Mouse (Mus musculus) lung, embryonic 16.5 days (tissue): ENCODE measurements around the gene L3mbtl3. TPM values are rescaled to one million over a fixed set of nuclear protein-coding genes. Genes with fewer than 3 reads are reported as not detected.

Source experiments
- ATAC-seq: fragments of 200-750 bp; cut with Nextera tagmentation; 2 replicates; pipeline ENCODE4 v1.8.0; 2017; ENCODE audit warnings: low read depth, mild to moderate bottlenecking, moderate library complexity
- H3K27ac ChIP-seq: fragments of 300-500 bp; sonication (generic); 2 replicates; pipeline ENCODE4 v1.5.1; 2014; ENCODE audit warnings: mild to moderate bottlenecking, control low read depth, low read length
- H3K27me3 ChIP-seq: fragments of 300-500 bp; sonication (generic); 2 replicates; pipeline ENCODE4 v1.6.1; 2014; ENCODE audit warnings: low read depth, low read length, mixed read lengths; ENCODE audit not compliant: control insufficient read depth, insufficient read depth
- H3K36me3 ChIP-seq: fragments of 300-500 bp; sonication (generic); 2 replicates; pipeline ENCODE4 v1.6.1; 2014; ENCODE audit warnings: low read length; ENCODE audit not compliant: control insufficient read depth, insufficient read depth
- H3K4me1 ChIP-seq: fragments of 300-500 bp; sonication (generic); replicated peaks from 2 replicates; pipeline ENCODE4 v1.6.1; 2014; ENCODE audit warnings: low read length, mixed read lengths; ENCODE audit not compliant: control insufficient read depth, insufficient read depth
- H3K4me2 ChIP-seq: fragments of 300-500 bp; sonication (generic); 2 replicates; pipeline ENCODE4 v1.6.1; 2014; ENCODE audit warnings: low read depth, low read length, control low read depth
- H3K4me3 ChIP-seq: fragments of 300-500 bp; sonication (generic); 2 replicates; pipeline ENCODE4 v1.5.1; 2014; ENCODE audit warnings: mild to moderate bottlenecking, low read length, control low read depth
- H3K9ac ChIP-seq: fragments of 300-500 bp; sonication (generic); 2 replicates; pipeline ENCODE4 v1.6.1; 2014; ENCODE audit warnings: low read length, control low read depth
- H3K9me3 ChIP-seq: fragments of 300-500 bp; sonication (generic); 2 replicates; pipeline ENCODE4 v1.6.1; 2016; ENCODE audit warnings: low read length; ENCODE audit not compliant: control insufficient read depth
- WGBS: fragments of 180-500 bp; shearing (Covaris S2); extraction: QIAGEN DNeasy Blood & Tissue Kit; methylation state at CpG from one replicate; pipeline ENCODE4 v1.1.7; 2014; 5-methylcytosine and 5-hydroxymethylcytosine counted together
- microRNA-seq: library from miRNA; unstranded; fragments of <30 nt; microRNA quantifications from one replicate; pipeline ENCODE4, GENCODE M21; 2016
- polyA plus RNA-seq: library from polyadenylated mRNA; unstranded; fragments of >200 nt; fragmentation: Nextera tagmentation; extraction: Ambion mirVana; gene quantifications from 2 replicates; pipeline ENCODE4 v1.2.1, GENCODE M21; 2015

L3mbtl3 gene
- polyA plus RNA-seq, 1 experiment from 2014 or later: 13.5 TPM

DNA sequence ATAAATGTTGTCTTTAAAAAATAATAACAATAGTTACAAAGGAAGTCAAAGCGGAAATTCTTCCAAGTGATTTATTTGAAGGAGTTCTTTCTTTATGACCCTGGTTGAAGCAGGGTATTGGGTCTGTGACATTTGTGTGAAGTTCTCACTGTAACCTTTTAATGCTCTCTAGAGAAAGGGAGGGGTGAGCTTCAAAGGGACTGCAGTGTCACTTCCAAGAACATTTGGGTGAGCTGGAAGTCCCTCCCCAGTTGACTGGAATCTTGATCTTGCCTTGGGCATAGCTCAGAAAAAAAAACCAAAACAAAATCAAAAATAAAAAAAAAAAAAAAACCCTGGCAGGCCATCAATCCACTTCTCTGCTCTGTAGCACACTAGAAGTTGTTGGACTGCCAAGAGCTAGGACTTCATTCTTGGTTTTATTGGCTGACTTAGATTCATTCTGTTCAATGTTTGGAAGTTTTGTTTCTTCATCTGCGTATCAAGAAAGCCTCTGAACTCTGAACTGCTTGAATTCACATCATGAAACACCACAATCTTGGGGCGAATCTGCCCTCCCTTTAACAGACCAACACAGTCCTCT, 143.6 kb downstream of the L3mbtl3 start:
- H3K27me3 ChIP-seq: no peaks in the 10 kb centered on the region

DNA sequence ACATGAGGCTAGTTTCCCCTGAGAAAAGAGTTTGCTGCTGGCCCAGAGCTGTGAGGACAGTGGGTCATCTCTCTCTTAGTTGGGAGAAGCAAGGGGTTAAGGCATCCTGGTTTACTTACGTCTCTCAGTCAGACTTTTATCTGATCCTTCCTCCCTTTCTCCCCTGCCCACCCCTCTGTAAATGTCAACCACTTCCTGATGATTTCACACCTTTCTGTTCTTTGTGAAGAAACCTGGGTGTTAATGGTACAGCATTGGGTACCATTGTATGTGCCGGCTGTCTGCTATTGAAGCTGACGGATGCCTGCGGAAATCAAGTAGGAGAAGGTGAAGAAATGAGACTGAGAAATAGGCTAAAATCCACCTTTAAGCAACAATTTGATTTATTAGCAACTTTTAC, 146.3 kb downstream of the L3mbtl3 start, which contains the start of gene Samd3:
TSS of gene Samd3 (plus strand) at position 220 of the 400 bp plus-strand sequence.
- H3K4me1 ChIP-seq: peaks cover 4% of the 10 kb centered on the region; the same call in 1 of the 2 replicates
- H3K27ac ChIP-seq: no peak within 1 kb of the TSS
- H3K4me2 ChIP-seq: no peak within 1 kb of the TSS
- no peak within 1 kb of the TSS for H3K4me3 ChIP-seq
- H3K27me3 ChIP-seq: no peaks in the 10 kb centered on the region
- no peak for ATAC-seq
- no peak within 1 kb of the TSS for H3K9ac ChIP-seq
- H3K36me3 ChIP-seq: no peaks in the 10 kb centered on the region
- H3K9me3 ChIP-seq: no peaks in the 10 kb centered on the region
- WGBS: 62% methylated on average over 4 of the region's 4 CpGs

More for the DNA sequence above, 143.6 kb downstream of the L3mbtl3 start:
- ATAC-seq: peak; percentile 83
- Histone ChIP-seq H3K4me2 (no peak overlapping the region), H3K9me3 (no peaks in the 10 kb centered on the region), H3K27ac (peak overlapping the region; percentile 39; the same call in 1 of the 2 replicates), H3K9ac (no peak overlapping the region), H3K36me3 (no peaks in the 10 kb centered on the region), H3K4me1 (no peaks in the 10 kb centered on the region), H3K4me3 (no peak overlapping the region)
- 50% methylated on average over 3 of the region's 3 CpGs for WGBS

DNA sequence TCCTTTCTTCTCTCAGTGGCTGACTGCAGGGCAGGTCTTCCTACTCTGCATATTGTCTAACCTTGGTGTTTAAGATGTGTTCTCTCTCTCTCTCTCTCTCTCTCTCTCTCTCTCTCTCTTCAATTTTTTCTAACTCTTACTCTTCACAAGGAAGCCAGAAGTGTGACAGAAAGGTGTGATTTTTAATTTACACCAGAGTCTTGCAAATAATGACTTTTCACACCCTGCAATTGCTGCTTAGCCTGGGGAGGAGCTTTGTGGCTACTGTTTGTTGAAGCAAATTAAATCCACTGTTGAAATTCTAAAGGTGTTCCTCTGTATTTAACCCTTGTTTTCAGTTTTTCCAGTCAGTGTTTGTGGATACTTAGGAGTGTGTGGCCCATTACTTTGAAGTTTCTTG, 147.6 kb downstream of the L3mbtl3 start:
- Histone ChIP-seq H3K4me2 (no peak overlapping the region), H3K4me3 (no peak overlapping the region), H3K36me3 (no peaks in the 10 kb centered on the region), H3K9ac (no peak overlapping the region; the same call in 1 of the 2 replicates), H3K4me1 (peaks cover 4% of the 10 kb centered on the region; the same call in 1 of the 2 replicates), H3K27ac (no peak overlapping the region), H3K9me3 (no peaks in the 10 kb centered on the region), H3K27me3 (no peaks in the 10 kb centered on the region)
- ATAC-seq: no peak

DNA sequence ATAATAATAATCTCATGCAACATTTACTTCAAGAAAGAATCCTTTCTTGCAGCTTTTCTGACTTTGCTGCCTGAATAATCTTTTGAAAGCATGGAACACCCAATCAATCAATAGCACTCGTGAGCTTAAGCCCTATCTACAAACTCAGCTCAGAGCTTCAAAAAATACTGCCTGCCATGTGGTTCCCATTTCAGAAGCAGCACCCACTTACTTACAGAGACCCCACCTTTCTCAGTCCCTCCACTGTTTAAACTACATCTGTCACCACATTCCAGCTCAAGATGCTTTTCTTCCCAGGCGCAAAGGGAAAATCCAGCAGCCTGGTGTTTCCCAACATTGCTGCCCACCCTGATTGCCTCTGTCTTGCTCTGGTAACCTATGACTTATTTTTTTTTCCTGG, 149.0 kb downstream of the L3mbtl3 start:
- Histone ChIP-seq H3K9me3 (no peaks in the 10 kb centered on the region), H3K4me3 (no peak overlapping the region)
- 23% methylated on average over 2 of the region's 2 CpGs for WGBS

DNA sequence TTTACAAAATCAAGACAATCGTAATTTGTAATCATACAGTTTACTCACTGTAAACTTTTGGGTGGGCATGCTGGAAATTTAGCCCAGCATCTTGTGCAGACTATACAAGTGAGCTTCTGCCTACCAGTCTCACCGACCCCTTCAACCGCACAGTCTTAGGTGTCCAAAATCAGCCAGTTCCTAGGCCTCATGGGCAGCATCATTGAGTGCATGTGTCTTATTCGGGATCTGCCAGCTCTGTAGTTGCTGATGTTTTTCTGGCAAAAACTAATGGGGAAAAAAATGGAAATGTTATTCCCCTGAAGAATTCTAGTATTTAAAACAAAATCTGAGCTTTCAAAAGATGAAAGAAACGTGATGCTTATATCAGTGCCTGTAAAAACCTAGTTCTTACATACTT, 149.5 kb downstream of the L3mbtl3 start:
- H3K4me2 ChIP-seq: no peak overlapping the region
- H3K4me1 ChIP-seq: peaks cover 4% of the 10 kb centered on the region; the same call in 1 of the 2 replicates
- no peak overlapping the region for H3K9ac ChIP-seq
- WGBS: 48% methylated on average over 5 of the region's 5 CpGs
- no peak overlapping the region for H3K4me3 ChIP-seq
- H3K36me3 ChIP-seq: no peaks in the 10 kb centered on the region
- H3K9me3 ChIP-seq: no peaks in the 10 kb centered on the region
- H3K27me3 ChIP-seq: no peaks in the 10 kb centered on the region
- H3K27ac ChIP-seq: peak overlapping the region; percentile 71
- ATAC-seq: peak; percentile 73

More for the DNA sequence above, 149.0 kb downstream of the L3mbtl3 start:
- Histone ChIP-seq H3K27ac (peak overlapping the region; percentile 11), H3K9ac (no peak overlapping the region), H3K36me3 (no peaks in the 10 kb centered on the region), H3K4me1 (peaks cover 4% of the 10 kb centered on the region; the same call in 1 of the 2 replicates), H3K4me2 (no peak overlapping the region), H3K27me3 (no peaks in the 10 kb centered on the region)
- peak; percentile 94 for ATAC-seq

Small RNA genes within 50 kb of the gene (microRNA-seq; reads per million reads assigned to microRNA genes)
- gene Gm27754: not detected

Other genes with a start within 250 kb of the L3mbtl3 start
- gene Samd3, start 146.3 kb downstream of the L3mbtl3 start, polyA plus RNA-seq: 0.28 and 0.49 TPM in 2 replicates